Mouse (Mus musculus): ENCODE measurements at regions not wholly inside any gene's neighbourhood (a gene's known extent, or its start where the extent isn't known, plus 50 kb on each side); places are given as distances from the start of the nearest gene placed in this dataset.
"Not testable (repeated sequence)": the region's sequence is repeated elsewhere in the genome, so short reads cannot be mapped to it uniquely, and the experiment has no call there.

GRCm38 (mm10) chr8:19976461-19976860 lies 73.3 kb downstream of the Gm31371 start:
- not testable (repeated sequence) for DNase-seq

- DNase-seq = peak; percentile 11
Measured at GRCm38 (mm10) chr8:19979536-19980345, 76.5 kb downstream of the Gm31371 start.

GRCm38 (mm10) chr8:19980346-19980726 lies 77.1 kb downstream of the Gm31371 start:
- not testable (repeated sequence) for DNase-seq

- peak in 1 of 2 experiments; percentile 19 for DNase-seq
Measured at GRCm38 (mm10) chr8:20008106-20008505, 104.9 kb downstream of the Gm31371 start.

- DNase-seq = not testable (repeated sequence)
Measured at GRCm38 (mm10) chr8:20010947-20011346, 107.8 kb downstream of the Gm31371 start.

- DNase-seq = not testable (repeated sequence)
Measured at GRCm38 (mm10) chr8:20013278-20013677, 110.1 kb downstream of the Gm31371 start.

GRCm38 (mm10) chr8:20014451-20015130 lies 111.4 kb downstream of the Gm31371 start:
- DNase-seq = not testable (repeated sequence)

GRCm38 (mm10) chr8:20015411-20016081 lies 112.4 kb downstream of the Gm31371 start:
- DNase-seq = not testable (repeated sequence)

GRCm38 (mm10) chr8:20016082-20016840 lies 113.1 kb downstream of the Gm31371 start:
- peak; percentile 11 to 41 for DNase-seq

GRCm38 (mm10) chr8:20025521-20025920 lies 122.3 kb downstream of the Gm31371 start:
- DNase-seq = not testable (repeated sequence)

- peak in 1 of 2 experiments; percentile 24 for DNase-seq
Measured at GRCm38 (mm10) chr8:20027956-20028355, 124.8 kb downstream of the Gm31371 start.

GRCm38 (mm10) chr8:20030131-20030530 lies 126.9 kb downstream of the Gm31371 start:
- not testable (repeated sequence) for DNase-seq

GRCm38 (mm10) chr8:20057626-20058025 lies 154.4 kb downstream of the Gm31371 start:
- DNase-seq = peak in 1 of 2 experiments; percentile 5

GRCm38 (mm10) chr8:20098121-20098520 lies 194.9 kb downstream of the Gm31371 start:
- not testable (repeated sequence) for DNase-seq

- not testable (repeated sequence) for DNase-seq
Measured at GRCm38 (mm10) chr8:20100241-20100640, 197.0 kb downstream of the Gm31371 start.

GRCm38 (mm10) chr8:20102374-20102773 lies 199.2 kb downstream of the Gm31371 start:
- DNase-seq = not testable (repeated sequence)

- not testable (repeated sequence) for DNase-seq
Measured at GRCm38 (mm10) chr8:20107154-20107553, 204.0 kb downstream of the Gm31371 start.

GRCm38 (mm10) chr8:20116785-20117184 lies 213.6 kb downstream of the Gm31371 start:
- not testable (repeated sequence) for DNase-seq

- DNase-seq = not testable (repeated sequence)
Measured at GRCm38 (mm10) chr8:20119581-20119980, 216.4 kb downstream of the Gm31371 start.

GRCm38 (mm10) chr8:20120186-20120585 lies 217.0 kb downstream of the Gm31371 start:
- DNase-seq = not testable (repeated sequence)

GRCm38 (mm10) chr8:20121391-20121909 lies 218.3 kb downstream of the Gm31371 start:
- not testable (repeated sequence) for DNase-seq

Data from thymus, adult 18-20 months (tissue).